Mouse (Mus musculus) ES-E14 (cell line): ENCODE data around the gene Vps41.
A peak's percentile ranks its signal among the peaks of the same experiment; 100 is the strongest.

Experiments used
- CHD2 ChIP-seq: IDR thresholded peaks from 2 replicates; pipeline ENCODE4 v1.6.1; 2014; ENCODE audit warnings: mild to moderate bottlenecking, low read depth, low read length, inconsistent platforms
- HCFC1 ChIP-seq: IDR thresholded peaks from 2 replicates; pipeline ENCODE4 v1.6.1; 2012; ENCODE audit warnings: low read length, inconsistent platforms, borderline replicate concordance; ENCODE audit not compliant: insufficient read depth
- MAFK ChIP-seq: IDR thresholded peaks from 2 replicates; pipeline ENCODE4 v1.6.1; 2014; ENCODE audit warnings: mild to moderate bottlenecking, low read depth, low read length, inconsistent platforms; ENCODE audit not compliant: insufficient read depth
- ZC3H11A ChIP-seq: IDR thresholded peaks from 2 replicates; pipeline ENCODE4 v1.6.1; 2012; ENCODE audit warnings: low read depth, mild to moderate bottlenecking, inconsistent platforms, low read length, borderline replicate concordance
- ZNF384 ChIP-seq: IDR thresholded peaks from 2 replicates; pipeline ENCODE4 v1.6.1; 2012; ENCODE audit warnings: low read depth, low read length, inconsistent platforms

GRCm38 (mm10) chr13:18856026-18856802 lies 139.1 kb downstream of the Vps41 start:
- TF ChIP-seq HCFC1 (no peak), ZNF384 (no peak), ZC3H11A (no peak), CHD2 (no peak), MAFK (peak; percentile 87)
